Mouse (Mus musculus): Measurements from ENCODE around the gene Rufy3. TPM values are rescaled to one million over a fixed set of nuclear protein-coding genes. Genes with fewer than 3 reads are reported as not detected.
"Not testable (repeated sequence)": the region's sequence is repeated elsewhere in the genome, so short reads cannot be mapped to it uniquely, and the experiment has no call there.

The Rufy3 gene
- 100 to 1,000 TPM; 160 to 165 TPM for total RNA-seq (2021)
- long read RNA-seq, experiment 1, full-length matches to known transcripts: 99 of 122 reads
- long read RNA-seq, experiment 1, partial matches to known transcripts: 7 of 122 reads
- long read RNA-seq, experiment 1, other reads (novel, unspliced or antisense): 16 of 122 reads
- long read RNA-seq, experiment 2, full-length matches to known transcripts: 124 of 164 reads
- long read RNA-seq, experiment 2, partial matches to known transcripts: 9 of 164 reads
- long read RNA-seq, experiment 2, other reads (novel, unspliced or antisense): 31 of 164 reads

DNA sequence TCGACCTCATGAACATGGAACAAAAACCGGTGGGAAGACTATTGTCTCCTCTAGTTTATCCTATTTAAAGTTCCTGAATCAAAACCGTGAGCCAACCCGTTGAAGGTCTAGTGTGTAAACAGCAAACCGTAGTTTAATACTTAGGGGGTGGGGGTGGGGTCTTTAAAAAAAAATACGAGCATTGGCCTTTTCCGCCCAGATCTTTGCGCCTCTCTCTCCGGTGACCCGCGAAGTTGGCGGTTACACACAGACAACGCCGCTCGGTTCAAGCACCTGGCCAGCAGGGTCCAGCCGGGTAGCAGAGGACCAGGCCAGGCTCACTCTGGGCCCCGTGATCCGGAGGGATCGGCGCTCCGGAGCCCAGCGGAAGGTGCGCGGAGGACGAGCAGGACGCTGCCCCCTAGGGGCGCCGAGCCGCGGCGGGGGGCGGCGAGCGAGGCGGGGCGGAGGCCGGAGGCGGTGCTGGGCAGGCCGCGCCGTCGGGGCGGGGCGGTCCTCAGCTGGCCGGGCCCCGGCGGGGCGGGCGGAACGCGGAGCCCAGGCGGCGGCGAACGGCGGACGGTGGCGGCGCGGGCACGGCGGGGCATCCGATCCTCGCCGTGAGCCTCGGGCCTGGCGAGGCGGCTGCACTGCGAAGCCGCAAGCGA is at the start of gene Rufy3:
Gene Rufy3, plus strand, starts transcription at position 540 of the 647 bp plus-strand sequence.
- peak; percentile 77 to 78 for DNase-seq (ENCODE audit: low spot score in 2 of 2)

- peak in 1 of 2 experiments; percentile 52 for DNase-seq (ENCODE audit: low spot score in 2 of 2)
Measured at GRCm38 (mm10) chr5:88519232-88519631, 45.6 kb upstream of the Rufy3 start.

GRCm38 (mm10) chr5:88527657-88528056 is 37.2 kb upstream of the Rufy3 start, which contains the start of gene Jchain:
TSS of gene Jchain (minus strand) at chr5:88527891.
- no peak for DNase-seq (ENCODE audit: low spot score in 2 of 2)

DNA sequence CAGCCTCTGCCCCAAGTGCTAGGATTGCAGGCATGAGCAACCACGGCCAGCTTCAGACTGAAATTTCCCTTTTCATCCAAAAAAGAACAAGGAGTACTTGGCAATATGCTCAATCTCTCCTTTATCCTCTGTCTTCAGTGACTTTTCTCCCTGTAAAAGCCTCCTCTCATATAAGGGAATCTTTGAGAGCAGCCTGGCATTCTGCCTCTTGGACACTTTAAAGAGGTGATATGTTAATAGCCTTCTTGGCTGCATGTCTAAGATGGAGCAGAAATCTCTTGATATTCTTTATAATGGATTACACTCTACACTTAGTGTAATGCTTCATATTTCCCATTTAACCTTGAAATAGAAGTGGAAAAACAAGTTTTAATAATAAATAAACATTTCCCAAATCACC is 33.9 kb upstream of the Rufy3 start:
- DNase-seq (ENCODE audit: low spot score in 2 of 2): no peak

DNA sequence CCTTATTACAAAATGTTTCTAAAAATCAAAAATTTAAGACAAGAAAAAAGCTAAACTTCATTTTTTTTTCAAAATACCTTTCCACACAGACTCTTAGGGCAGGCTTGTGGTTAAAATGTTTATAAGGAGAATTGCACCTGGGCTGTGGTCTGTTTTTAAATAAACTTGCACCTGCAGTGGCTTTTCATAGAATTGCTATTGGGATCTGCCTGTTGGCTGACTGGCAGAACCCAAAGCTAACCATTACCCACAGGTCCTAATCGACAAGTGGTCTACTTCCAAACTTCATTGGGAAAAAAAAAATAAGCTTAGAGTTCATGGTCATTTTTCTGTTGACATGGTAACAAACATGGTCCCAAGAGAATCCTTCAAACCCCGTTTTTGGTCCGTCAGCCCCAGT is 30.1 kb upstream of the Rufy3 start:
- no peak for DNase-seq (ENCODE audit: low spot score in 2 of 2)

- DNase-seq (ENCODE audit: low spot score in 2 of 2): no peak
Measured at GRCm38 (mm10) chr5:88540845-88541244, 24.0 kb upstream of the Rufy3 start.

GRCm38 (mm10) chr5:88542651-88543282 is 22.1 kb upstream of the Rufy3 start:
- peak; percentile 22 to 57 for DNase-seq (ENCODE audit: low spot score in 2 of 2)

GRCm38 (mm10) chr5:88544411-88544810 is 20.4 kb upstream of the Rufy3 start:
- not testable (repeated sequence) for DNase-seq (ENCODE audit: low spot score in 2 of 2)

DNA sequence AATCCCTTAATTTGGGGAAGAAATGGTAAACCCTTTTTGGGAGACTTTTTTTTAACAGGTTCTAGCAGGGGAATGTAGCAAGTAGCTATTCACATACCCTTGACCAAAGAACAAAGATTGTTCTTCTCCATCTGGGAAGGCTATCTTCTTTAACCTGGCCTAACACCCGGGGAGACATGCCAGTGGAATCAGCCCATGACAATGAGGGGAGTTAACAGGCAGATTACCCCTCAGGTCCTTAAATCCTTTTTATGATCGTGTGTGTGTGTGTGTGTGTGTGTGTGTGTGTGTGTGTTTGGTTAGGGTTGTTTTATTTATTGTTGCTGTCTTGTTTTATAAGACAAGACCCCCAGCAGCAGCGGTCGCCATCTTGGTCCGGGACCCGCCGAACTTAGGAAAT is 19.3 kb upstream of the Rufy3 start:
- DNase-seq (ENCODE audit: low spot score in 2 of 2): no peak

- no peak for DNase-seq (ENCODE audit: low spot score in 2 of 2)
Measured at GRCm38 (mm10) chr5:88553271-88554085, 11.4 kb upstream of the Rufy3 start.

- DNase-seq (ENCODE audit: low spot score in 2 of 2): peak; percentile 97
Measured at GRCm38 (mm10) chr5:88554086-88554886, 10.6 kb upstream of the Rufy3 start, which contains the start of gene Utp3. TSS of gene Utp3 (plus strand) at chr5:88554462.

DNA sequence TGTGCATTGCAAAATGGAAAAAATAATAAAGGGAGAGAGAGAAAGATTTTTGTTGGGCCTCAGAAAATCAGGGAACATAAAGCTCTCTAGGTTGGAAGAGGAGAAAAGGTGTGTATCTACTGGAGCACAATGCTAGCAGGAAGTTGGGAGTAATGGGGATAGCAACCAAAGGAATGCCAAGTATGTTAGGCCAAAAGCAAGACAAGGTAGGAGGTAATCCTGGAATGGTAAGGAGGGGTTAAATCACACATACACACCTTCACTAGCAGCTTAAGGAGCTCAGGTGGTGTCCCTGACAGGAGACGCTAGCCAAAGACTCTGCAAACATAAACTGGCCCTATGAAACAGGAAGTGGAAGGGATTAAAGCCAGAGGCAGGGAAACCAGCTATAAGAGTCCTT is 5.8 kb upstream of the Rufy3 start:
- no peak for DNase-seq (ENCODE audit: low spot score in 2 of 2)

- no peak for DNase-seq (ENCODE audit: low spot score in 2 of 2)
Measured at GRCm38 (mm10) chr5:88561080-88561814, 3.6 kb upstream of the Rufy3 start.

DNA sequence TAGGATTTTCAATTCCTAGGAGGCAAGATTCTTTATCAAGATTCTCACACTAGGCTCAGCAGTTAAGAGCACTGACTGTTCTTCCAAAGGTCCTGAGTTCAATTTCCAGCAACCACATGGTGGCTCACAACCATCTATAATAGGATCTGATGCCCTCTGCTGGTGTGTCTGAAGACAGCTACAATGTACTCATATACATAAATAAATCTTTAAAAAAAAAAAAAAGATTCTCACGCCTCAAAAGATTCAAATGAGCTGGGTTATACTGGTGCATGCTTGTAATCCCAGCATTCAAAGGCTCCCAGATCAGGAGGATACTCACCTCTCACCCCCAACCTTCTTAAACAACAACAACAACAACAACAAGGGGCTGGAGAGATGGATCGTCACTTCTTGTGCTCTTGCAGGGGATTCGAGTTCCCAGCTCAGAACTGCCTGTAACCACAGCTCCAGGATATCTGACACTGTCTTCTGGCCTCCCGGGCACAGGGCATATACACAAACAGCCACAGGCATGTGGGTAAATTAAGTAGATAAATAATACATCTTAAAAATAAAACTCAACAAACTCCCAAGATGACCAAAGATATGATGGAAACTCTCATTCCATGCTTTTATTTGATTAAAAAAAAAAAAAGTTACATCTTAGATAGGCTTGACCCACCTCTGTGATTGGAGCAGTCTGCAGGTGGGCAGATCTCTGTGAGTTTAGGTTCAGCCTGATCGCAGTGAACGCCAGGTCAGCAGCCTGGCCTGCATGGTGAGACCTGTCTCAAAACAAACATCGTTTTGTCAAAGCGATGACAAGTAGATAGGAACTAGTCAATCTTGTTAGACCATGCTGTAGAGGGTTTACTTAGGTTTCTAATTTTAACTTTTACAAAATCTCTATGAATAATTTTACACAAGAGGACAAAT is 1.7 kb upstream of the Rufy3 start:
- no peak for DNase-seq (ENCODE audit: low spot score in 2 of 2)

- peak; percentile 44 to 56 for DNase-seq (ENCODE audit: low spot score in 2 of 2)
Measured at GRCm38 (mm10) chr5:88565148-88566033, 551 bp downstream of the Rufy3 start.

DNA sequence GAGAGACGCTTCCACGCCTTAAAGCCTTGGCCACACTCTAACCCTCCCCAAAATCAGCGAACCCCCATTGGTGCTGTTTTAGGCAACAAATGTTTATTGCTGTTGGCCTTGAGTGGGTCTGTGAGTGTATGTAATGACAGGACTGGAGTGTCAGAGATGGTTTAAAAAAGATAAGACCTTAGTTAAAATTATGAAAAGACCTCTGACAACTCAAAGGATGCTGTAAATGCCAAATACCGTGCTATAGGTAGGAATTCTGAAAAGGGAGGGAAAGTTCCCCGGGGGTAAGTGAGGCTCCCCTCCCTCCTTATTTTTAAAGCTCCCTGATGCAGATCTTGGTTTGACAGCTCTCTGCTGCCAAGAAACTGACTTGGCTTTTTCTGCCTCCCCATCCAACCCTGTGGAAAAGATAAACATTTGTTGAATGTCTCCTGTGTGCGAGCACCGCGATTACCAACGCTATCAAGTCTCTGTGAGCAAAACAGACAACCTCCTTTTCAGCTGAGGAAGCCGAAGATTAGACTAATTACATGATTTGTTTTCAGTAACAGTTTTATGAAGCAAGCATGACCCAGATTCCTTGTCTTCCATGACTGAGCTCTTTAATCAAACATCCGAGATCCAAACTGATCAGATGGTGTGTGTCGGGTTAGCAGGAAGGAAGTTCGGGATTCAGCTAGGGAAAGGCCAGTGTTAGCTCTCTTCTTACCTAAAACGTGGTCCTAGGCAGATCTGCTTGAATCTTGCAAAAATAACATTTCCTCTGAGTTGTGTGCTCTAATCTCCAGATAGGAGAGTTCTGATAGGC is 1.4 kb downstream of the Rufy3 start:
- no peak for DNase-seq (ENCODE audit: low spot score in 2 of 2)

GRCm38 (mm10) chr5:88569541-88569940 is 4.7 kb downstream of the Rufy3 start:
- DNase-seq (ENCODE audit: low spot score in 2 of 2): no peak
